Mouse (Mus musculus) gastrocnemius, adult 2 months (tissue): ENCODE results near the gene Rab25. TPM values are rescaled to one million over a fixed set of nuclear protein-coding genes. Genes with fewer than 3 reads are reported as not detected.
"Not testable (repeated sequence)": the region's sequence is repeated elsewhere in the genome, so short reads cannot be mapped to it uniquely, and the experiment has no call there.

ENCODE experiments used
- DNase-seq: peaks from one replicate; pipeline ENCODE4 v3.0.0; 2022
- H3K27ac ChIP-seq: fragments of 200-600 bp; 2 replicates; pipeline ENCODE4 v1.8.1; 2022; ENCODE audit warnings: mild to moderate bottlenecking
- H3K4me3 ChIP-seq: fragments of 200-600 bp; 2 replicates; pipeline ENCODE4 v1.8.1; 2022; ENCODE audit warnings: mild to moderate bottlenecking, moderate library complexity
- CTCF ChIP-seq: fragments of 200-600 bp; IDR thresholded peaks from 2 replicates; pipeline ENCODE4 v1.8.1; 2022; ENCODE audit warnings: antibody characterized with exemption, mild to moderate bottlenecking, moderate library complexity
- intact Hi-C: fragments of 180-260 bp; cut with DNase I; formaldehyde crosslinking; loops from one replicate; pipeline ENCODE4 v1.15.1; 2025
- long read RNA-seq, 2 experiments: library from polyadenylated mRNA; stranded (forward); transcript quantifications; one replicate each; pipeline ENCODE4 v2.0.0; 2021
- total RNA-seq, 2 experiments: library from RNA; stranded (reverse); gene quantifications; 2 replicates each; pipeline ENCODE4 v1.2.3; 2021

Rab25 gene
- total RNA-seq = not detected
- long read RNA-seq, experiment 1 = 0 reads
- long read RNA-seq, experiment 2 = 0 reads

GRCm38 (mm10) chr3:88548180-88548917 lies at the start of gene Rab25:
Gene Rab25, minus strand, starts transcription at chr3:88548300.
- DNase-seq = no peak
- intact Hi-C loops = no loop called here
- Histone ChIP-seq H3K27ac (no peak within 1 kb of the TSS), H3K4me3 (no peak within 1 kb of the TSS)
- no peak for TF ChIP-seq CTCF

GRCm38 (mm10) chr3:88596547-88596946 lies 48.4 kb upstream of the Rab25 start:
- intact Hi-C loops, H3K4me3 ChIP-seq: not testable (repeated sequence)

GRCm38 (mm10) chr3:88593893-88594580 lies 45.9 kb upstream of the Rab25 start:
- intact Hi-C loops = loop anchor here (5.0 kb wide), 2 partner anchors 38 to 143 kb away; no protein-coding TSS in a partner anchor
- Histone ChIP-seq H3K4me3 (no peak overlapping the region), H3K27ac (no peak overlapping the region)
- TF ChIP-seq CTCF = no peak
- no peak for DNase-seq

More at GRCm38 (mm10) chr3:88596547-88596946, 48.4 kb upstream of the Rab25 start:
- not testable (repeated sequence) for H3K27ac ChIP-seq, DNase-seq

- peak overlapping the region; percentile 58 for H3K4me3 ChIP-seq
- H3K27ac ChIP-seq = peak overlapping the region; percentile 67
Observed at GRCm38 (mm10) chr3:88592942-88593576, 45.0 kb upstream of the Rab25 start.

GRCm38 (mm10) chr3:88591950-88592731 lies 44.0 kb upstream of the Rab25 start:
- TF ChIP-seq CTCF = peak; percentile 67
- DNase-seq = no peak
- peak overlapping the region; percentile 67 for H3K27ac ChIP-seq
- intact Hi-C loops = loop anchor here (5.0 kb wide), 2 partner anchors 40 to 145 kb away; no protein-coding TSS in a partner anchor
- H3K4me3 ChIP-seq = peak overlapping the region; percentile 58

More at GRCm38 (mm10) chr3:88592942-88593576, 45.0 kb upstream of the Rab25 start:
- intact Hi-C loops = loop anchor here (5.0 kb wide), 2 partner anchors 39 to 144 kb away; no protein-coding TSS in a partner anchor
- no peak for TF ChIP-seq CTCF
- DNase-seq = no peak

- no peak overlapping the region for H3K27ac ChIP-seq
- DNase-seq = no peak
- H3K4me3 ChIP-seq = no peak overlapping the region
- intact Hi-C loops = loop anchor here (5.0 kb wide), 2 partner anchors 41 to 146 kb away; no protein-coding TSS in a partner anchor
- TF ChIP-seq CTCF = no peak
Observed at GRCm38 (mm10) chr3:88591044-88591443, 42.9 kb upstream of the Rab25 start.

- no peak for TF ChIP-seq CTCF
- intact Hi-C loops = loop anchor here (5.0 kb wide), 2 partner anchors 42 to 147 kb away; no protein-coding TSS in a partner anchor
- H3K27ac ChIP-seq = 0 out of 2 replicates have a peak overlapping the region, but pooled peaks have one; percentile 16
Observed at GRCm38 (mm10) chr3:88590246-88590645, 42.1 kb upstream of the Rab25 start.

GRCm38 (mm10) chr3:88586640-88587039 lies 38.5 kb upstream of the Rab25 start:
- H3K27ac ChIP-seq = no peak overlapping the region
- intact Hi-C loops = no loop called here
- H3K4me3 ChIP-seq = no peak overlapping the region
- no peak for DNase-seq
- TF ChIP-seq CTCF = no peak

More at GRCm38 (mm10) chr3:88590246-88590645, 42.1 kb upstream of the Rab25 start:
- no peak for DNase-seq
- no peak overlapping the region for H3K4me3 ChIP-seq

- no peak for TF ChIP-seq CTCF
- DNase-seq = no peak
- intact Hi-C loops = no loop called here
- Histone ChIP-seq H3K4me3 (no peak overlapping the region), H3K27ac (no peak overlapping the region)
Observed at GRCm38 (mm10) chr3:88585769-88586168, 37.7 kb upstream of the Rab25 start.

GRCm38 (mm10) chr3:88579454-88580117 lies 31.5 kb upstream of the Rab25 start:
- peak overlapping the region; percentile 91 for H3K27ac ChIP-seq
- no peak for TF ChIP-seq CTCF

More at GRCm38 (mm10) chr3:88579454-88580117, 31.5 kb upstream of the Rab25 start:
- H3K4me3 ChIP-seq = peak overlapping the region; percentile 96
- DNase-seq = peak; percentile 85
- intact Hi-C loops = no loop called here
